Mouse (Mus musculus): Measurements from ENCODE around the gene Nudt12. TPM values are rescaled to one million over a fixed set of nuclear protein-coding genes. Genes with fewer than 3 reads are reported as not detected.

Nudt12 gene
- polyA plus RNA-seq (2014; fragmentation: Illumina TruSeq; extraction: RNeasy Lipid Tissue Mini Kit (QIAGEN cat#74804)): 18.2 TPM

DNA sequence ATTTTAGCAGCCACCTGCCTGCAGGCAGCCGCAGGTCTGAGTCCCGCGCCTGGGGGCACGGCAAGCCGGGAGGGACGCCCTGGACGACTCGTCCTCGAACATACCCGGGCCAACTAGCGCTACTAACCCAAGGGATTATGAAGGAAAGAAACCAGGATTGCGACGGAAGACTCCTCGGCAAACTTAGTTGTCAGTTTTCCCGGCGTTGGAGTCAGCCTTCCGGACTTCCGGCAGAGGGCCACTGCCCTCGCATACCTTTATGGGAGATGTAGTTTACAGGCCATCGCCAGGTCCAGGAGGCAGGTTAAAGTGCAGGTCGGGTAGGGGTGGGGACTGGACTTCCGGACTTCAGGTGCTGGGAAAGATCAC is at the start of gene Nudt12:
Gene Nudt12 (minus strand): TSS at position 282 of the 369 bp plus-strand sequence.

DNA sequence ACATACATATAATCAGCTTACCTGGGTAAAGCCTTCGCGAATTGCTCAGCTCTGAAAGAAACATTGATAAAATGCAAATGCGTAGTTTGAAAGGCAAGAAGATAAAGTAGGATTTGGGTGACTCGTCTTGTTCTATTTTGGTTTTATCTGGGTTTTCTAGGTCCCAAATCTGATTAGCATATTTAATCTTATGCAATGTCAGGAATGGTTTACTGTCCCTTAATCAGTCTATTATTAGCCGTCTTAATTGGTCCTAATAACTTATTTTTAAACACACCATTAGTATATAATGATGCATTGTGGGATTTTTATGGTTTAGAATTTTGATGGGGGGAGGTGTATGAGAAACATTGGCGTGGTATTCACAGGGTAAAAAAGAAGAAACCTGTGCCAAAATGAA is 21.9 kb downstream of the Nudt12 start, which contains the start of gene Pdzph1:
Gene Pdzph1 (minus strand): TSS at position 101 of the 400 bp plus-strand sequence.

Other genes with a start within 250 kb of the Nudt12 start
- 3.4 TPM for gene Pdzph1, start 22.0 kb downstream of the Nudt12 start, polyA plus RNA-seq (2014; fragmentation: Illumina TruSeq; extraction: RNeasy Lipid Tissue Mini Kit (QIAGEN cat#74804))